18 mouse cellular contexts compared by ENCODE assay signal in genomic region chr6:33913486-33913885, GRCm38 (mm10).
DNase-seq lines count a peak whose midpoint lies in the region; ATAC-seq lines count a peak whose summit lies in the region.
"Had no signal": no experiment of that assay in that cellular context is flagged by ENCODE, and none has a peak within 500 bp of the region (broad histone marks: within the 10 kb centered on the region; RNA-seq: fewer than 3 reads in every experiment).

No protein-coding gene starts in this region.

- no peak for ATAC-seq in hindbrain, embryonic 13.5 days (ENCODE audit: low FRiP score)
- ATAC-seq in hindbrain, embryonic 11.5 days (ENCODE audit: low FRiP score), result no peak
- ATAC-seq in forebrain, embryonic 12.5 days (ENCODE audit: low FRiP score), result 0 out of 2 replicates have a peak, but pooled peaks have one; percentile 33
- ATAC-seq in forebrain, embryonic 15.5 days (replicated peaks), result no peak
- no peak for ATAC-seq in midbrain, embryonic 13.5 days
- no peak for ATAC-seq in intestine, embryonic 15.5 days

- H3K4me2 ChIP-seq in hindbrain, embryonic 13.5 days, result no peak overlapping the region
- H3K4me2 ChIP-seq in hindbrain, embryonic 11.5 days (replicated peaks; ENCODE audit: low read depth, low read length), result no peak overlapping the region
- H3K4me2 ChIP-seq in forebrain, embryonic 12.5 days, result no peak overlapping the region
- no peak overlapping the region for H3K4me2 ChIP-seq in forebrain, embryonic 15.5 days (replicated peaks)
- no peak overlapping the region for H3K4me2 ChIP-seq in midbrain, embryonic 13.5 days (replicated peaks)
- no peak overlapping the region for H3K4me2 ChIP-seq in intestine, embryonic 15.5 days (replicated peaks)
- H3K4me2 ChIP-seq: limb, embryonic 12.5 days; liver, embryonic 13.5 days; lung, embryonic 15.5 days had no signal

- 43% methylated on average over 8 of the region's 8 CpGs for WGBS in hindbrain, embryonic 13.5 days
- WGBS in hindbrain, embryonic 11.5 days, result 72% methylated on average over 8 of the region's 8 CpGs
- WGBS in forebrain, embryonic 12.5 days, result 38% methylated on average over 8 of the region's 8 CpGs
- WGBS in forebrain, embryonic 15.5 days, result 18% methylated on average over 8 of the region's 8 CpGs
- 21% methylated on average over 8 of the region's 8 CpGs for WGBS in midbrain, embryonic 13.5 days
- WGBS in intestine, embryonic 15.5 days, result 82% methylated on average over 8 of the region's 8 CpGs

- H3K9ac ChIP-seq in hindbrain, embryonic 13.5 days, result no peak overlapping the region
- no peak overlapping the region for H3K9ac ChIP-seq in hindbrain, embryonic 11.5 days (ENCODE audit: low read depth, low read length)
- no peak overlapping the region for H3K9ac ChIP-seq in forebrain, embryonic 12.5 days
- no peak overlapping the region for H3K9ac ChIP-seq in forebrain, embryonic 15.5 days (replicated peaks)
- H3K9ac ChIP-seq in midbrain, embryonic 13.5 days (replicated peaks), result no peak overlapping the region
- H3K9ac ChIP-seq in intestine, embryonic 15.5 days, result no peak overlapping the region
- H3K9ac ChIP-seq: limb, embryonic 12.5 days; liver, embryonic 13.5 days; lung, embryonic 15.5 days had no signal

- no peak for DNase-seq in hindbrain, embryonic 11.5 days (ENCODE audit: low spot score)
- DNase-seq in embryo, embryonic 9.5 days (ENCODE audit: extremely low spot score), result no peak
- DNase-seq: cerebellum, adult 11 months; cerebellum, postnatal 14 days; embryo, embryonic 11 days; gastrocnemius, postnatal 10 days; heart, adult 18-20 months; kidney, adult 2 months; kidney, postnatal 14 days; liver, embryonic 13.5 days; thymus, postnatal 25 days had no signal

- H3K4me1 ChIP-seq in hindbrain, embryonic 13.5 days (replicated peaks), result peaks cover 15% of the 10 kb centered on the region
- no peaks in the 10 kb centered on the region for H3K4me1 ChIP-seq in hindbrain, embryonic 11.5 days (replicated peaks; ENCODE audit: control insufficient read depth, insufficient read depth, low read length)
- H3K4me1 ChIP-seq in forebrain, embryonic 12.5 days, result peaks cover 10% of the 10 kb centered on the region
- H3K4me1 ChIP-seq in forebrain, embryonic 15.5 days, result peaks cover 21% of the 10 kb centered on the region
- peaks cover 18% of the 10 kb centered on the region for H3K4me1 ChIP-seq in midbrain, embryonic 13.5 days (replicated peaks)
- H3K4me1 ChIP-seq in intestine, embryonic 15.5 days (replicated peaks), result no peaks in the 10 kb centered on the region
- H3K4me1 ChIP-seq: limb, embryonic 12.5 days; liver, embryonic 13.5 days; lung, embryonic 15.5 days had no signal

- H3K27ac ChIP-seq in hindbrain, embryonic 13.5 days, result peak overlapping the region; percentile 76; the same call in 1 of the 2 replicates
- H3K27ac ChIP-seq in hindbrain, embryonic 11.5 days (ENCODE audit: low read depth, low read length), result no peak overlapping the region
- peak overlapping the region; percentile 53; the same call in 1 of the 2 replicates for H3K27ac ChIP-seq in forebrain, embryonic 12.5 days
- peak overlapping the region; percentile 83 for H3K27ac ChIP-seq in forebrain, embryonic 15.5 days (replicated peaks)
- 0 out of 2 replicates have a peak overlapping the region, but pooled peaks have one; percentile 64 for H3K27ac ChIP-seq in midbrain, embryonic 13.5 days
- no peak overlapping the region for H3K27ac ChIP-seq in intestine, embryonic 15.5 days
- H3K27ac ChIP-seq: limb, embryonic 12.5 days; liver, embryonic 13.5 days; lung, embryonic 15.5 days had no signal

- no peaks in the 10 kb centered on the region for H3K27me3 ChIP-seq in hindbrain, embryonic 13.5 days
- no peaks in the 10 kb centered on the region for H3K27me3 ChIP-seq in hindbrain, embryonic 11.5 days (ENCODE audit: control insufficient read depth, insufficient read depth, low read length)
- H3K27me3 ChIP-seq in forebrain, embryonic 12.5 days, result no peaks in the 10 kb centered on the region
- H3K27me3 ChIP-seq in forebrain, embryonic 15.5 days, result no peaks in the 10 kb centered on the region
- no peaks in the 10 kb centered on the region for H3K27me3 ChIP-seq in midbrain, embryonic 13.5 days
- no peaks in the 10 kb centered on the region for H3K27me3 ChIP-seq in intestine, embryonic 15.5 days (replicated peaks)
- H3K27me3 ChIP-seq: limb, embryonic 12.5 days; liver, embryonic 13.5 days; lung, embryonic 15.5 days had no signal

- no peaks in the 10 kb centered on the region for H3K9me3 ChIP-seq in hindbrain, embryonic 13.5 days
- H3K9me3 ChIP-seq in hindbrain, embryonic 11.5 days (ENCODE audit: control insufficient read depth, low read length), result no peaks in the 10 kb centered on the region
- H3K9me3 ChIP-seq in forebrain, embryonic 12.5 days, result no peaks in the 10 kb centered on the region
- no peaks in the 10 kb centered on the region for H3K9me3 ChIP-seq in forebrain, embryonic 15.5 days
- H3K9me3 ChIP-seq in midbrain, embryonic 13.5 days, result 0 out of 2 replicates have a peak, but pooled peaks cover 5% of the 10 kb centered on the region
- H3K9me3 ChIP-seq in intestine, embryonic 15.5 days, result no peaks in the 10 kb centered on the region
- H3K9me3 ChIP-seq: limb, embryonic 12.5 days; liver, embryonic 13.5 days; lung, embryonic 15.5 days had no signal

- no peaks in the 10 kb centered on the region for H3K36me3 ChIP-seq in hindbrain, embryonic 13.5 days
- H3K36me3 ChIP-seq in hindbrain, embryonic 11.5 days (ENCODE audit: control insufficient read depth, insufficient read depth, low read length), result no peaks in the 10 kb centered on the region
- H3K36me3 ChIP-seq in forebrain, embryonic 12.5 days (replicated peaks), result no peaks in the 10 kb centered on the region
- no peaks in the 10 kb centered on the region for H3K36me3 ChIP-seq in forebrain, embryonic 15.5 days
- no peaks in the 10 kb centered on the region for H3K36me3 ChIP-seq in midbrain, embryonic 13.5 days
- no peaks in the 10 kb centered on the region for H3K36me3 ChIP-seq in intestine, embryonic 15.5 days
- H3K36me3 ChIP-seq: limb, embryonic 12.5 days; liver, embryonic 13.5 days; lung, embryonic 15.5 days had no signal

- no peak overlapping the region for H3K4me3 ChIP-seq in hindbrain, embryonic 13.5 days
- H3K4me3 ChIP-seq in hindbrain, embryonic 11.5 days (ENCODE audit: low read depth, low read length), result no peak overlapping the region
- no peak overlapping the region for H3K4me3 ChIP-seq in forebrain, embryonic 12.5 days (replicated peaks)
- H3K4me3 ChIP-seq in forebrain, embryonic 15.5 days, result no peak overlapping the region
- no peak overlapping the region for H3K4me3 ChIP-seq in midbrain, embryonic 13.5 days (replicated peaks)
- no peak overlapping the region for H3K4me3 ChIP-seq in intestine, embryonic 15.5 days (replicated peaks)
- H3K4me3 ChIP-seq: limb, embryonic 12.5 days; liver, embryonic 13.5 days; lung, embryonic 15.5 days had no signal

Comparison
In these comparisons a context has a peak if more than half of its experiments do, and no peak if none do; other contexts are left out.
1. H3K27ac ChIP-seq: peak in hindbrain, embryonic 13.5 days (single experiment), forebrain, embryonic 12.5 days (single experiment), forebrain, embryonic 15.5 days (single experiment) and midbrain, embryonic 13.5 days (single experiment); none in hindbrain, embryonic 11.5 days (single experiment) and intestine, embryonic 15.5 days (single experiment).